Mouse (Mus musculus) limb, embryonic 14.5 days (tissue): ENCODE measurements at regions not wholly inside any gene's neighbourhood (a gene's known extent, or its start where the extent isn't known, plus 50 kb on each side); places are given as distances from the start of the nearest gene placed in this dataset.

Source experiments
- ATAC-seq: fragments of 200-750 bp; cut with Nextera tagmentation; 2 replicates; pipeline ENCODE4 v1.8.0; 2017; ENCODE audit warnings: low read depth, moderate number of reproducible peaks, moderate TSS enrichment; ENCODE audit not compliant: low FRiP score
- DNase-seq: peaks from one replicate; pipeline ENCODE4 v3.0.0-alpha.2; 2015; ENCODE audit warnings: low spot score
- H3K27ac ChIP-seq: fragments of 300-500 bp; sonication (generic); replicated peaks from 2 replicates; pipeline ENCODE4 v1.5.1; 2014; ENCODE audit warnings: low read depth, mild to moderate bottlenecking, low read length, moderate library complexity, mixed read lengths
- H3K27me3 ChIP-seq: fragments of 300-500 bp; sonication (generic); 2 replicates; pipeline ENCODE4 v1.6.1; 2014; ENCODE audit warnings: low read length, mixed read lengths; ENCODE audit not compliant: control insufficient read depth, insufficient read depth
- H3K36me3 ChIP-seq: fragments of 300-500 bp; sonication (generic); 2 replicates; pipeline ENCODE4 v1.6.1; 2014; ENCODE audit warnings: mild to moderate bottlenecking, low read length, moderate library complexity, mixed read lengths; ENCODE audit not compliant: control insufficient read depth, insufficient read depth
- H3K4me1 ChIP-seq: fragments of 300-500 bp; sonication (generic); 2 replicates; pipeline ENCODE4 v1.6.1; 2014; ENCODE audit warnings: antibody characterized with exemption, low read length, mixed read lengths; ENCODE audit not compliant: control insufficient read depth, insufficient read depth
- H3K4me2 ChIP-seq: fragments of 300-500 bp; sonication (generic); replicated peaks from 2 replicates; pipeline ENCODE4 v1.6.1; 2014; ENCODE audit warnings: low read depth, mild to moderate bottlenecking, low read length, moderate library complexity; ENCODE audit not compliant: severe bottlenecking
- H3K4me3 ChIP-seq: fragments of 300-500 bp; sonication (generic); replicated peaks from 2 replicates; pipeline ENCODE4 v1.5.1; 2014; ENCODE audit warnings: low read length
- H3K9ac ChIP-seq: fragments of 300-500 bp; sonication (generic); 2 replicates; pipeline ENCODE4 v1.6.1; 2014; ENCODE audit warnings: mild to moderate bottlenecking, low read depth, low read length, moderate library complexity; ENCODE audit not compliant: severe bottlenecking
- H3K9me3 ChIP-seq: fragments of 300-500 bp; sonication (generic); 2 replicates; pipeline ENCODE4 v1.6.1; 2016; ENCODE audit warnings: low read length; ENCODE audit not compliant: control insufficient read depth
- POLR2A ChIP-seq: fragments of 200-500 bp; IDR thresholded peaks from 2 replicates; pipeline ENCODE4 v1.8.0; 2012; ENCODE audit warnings: inconsistent platforms, mild to moderate bottlenecking, moderate library complexity, borderline replicate concordance; ENCODE audit not compliant: insufficient read depth, insufficient read length; ENCODE audit errors: extremely low read depth
- WGBS: fragments of 180-500 bp; shearing (Covaris S2); extraction: QIAGEN DNeasy Blood & Tissue Kit; methylation state at CpG from one replicate; pipeline ENCODE4 v1.1.7; 2014; 5-methylcytosine and 5-hydroxymethylcytosine counted together

- Histone ChIP-seq H3K4me1 (no peaks in the 10 kb centered on the region), H3K4me3 (no peak overlapping the region), H3K9ac (no peak overlapping the region), H3K27ac (no peak overlapping the region), H3K36me3 (no peaks in the 10 kb centered on the region), H3K27me3 (no peaks in the 10 kb centered on the region), H3K4me2 (no peak overlapping the region), H3K9me3 (no peaks in the 10 kb centered on the region)
- ATAC-seq (no peak), DNase-seq (no peak)
- TF ChIP-seq POLR2A: no peak
Measured at GRCm38 (mm10) chr14:71327621-71328020, 728.0 kb upstream of the Fam160b2 start.

GRCm38 (mm10) chr14:71326521-71327105 lies 727.0 kb upstream of the Fam160b2 start:
- Histone ChIP-seq H3K27ac (no peak overlapping the region), H3K4me1 (no peaks in the 10 kb centered on the region), H3K9ac (no peak overlapping the region), H3K4me2 (no peak overlapping the region), H3K4me3 (no peak overlapping the region), H3K27me3 (no peaks in the 10 kb centered on the region), H3K9me3 (no peaks in the 10 kb centered on the region), H3K36me3 (no peaks in the 10 kb centered on the region)
- no peak for TF ChIP-seq POLR2A
- 86% methylated on average over 2 of the region's 2 CpGs for WGBS
- no peak for ATAC-seq
- DNase-seq: no peak

- Histone ChIP-seq H3K36me3 (no peaks in the 10 kb centered on the region), H3K27me3 (no peaks in the 10 kb centered on the region), H3K4me3 (no peak overlapping the region), H3K27ac (no peak overlapping the region), H3K4me2 (no peak overlapping the region), H3K4me1 (no peaks in the 10 kb centered on the region), H3K9me3 (no peaks in the 10 kb centered on the region), H3K9ac (no peak overlapping the region)
- no peak for TF ChIP-seq POLR2A
- DNase-seq (no peak), ATAC-seq (no peak)
- WGBS: 74% methylated on average over 3 of the region's 3 CpGs
Measured at GRCm38 (mm10) chr14:71315228-71315627, 715.6 kb upstream of the Fam160b2 start.

- 64% methylated on average over 5 of the region's 6 CpGs for WGBS
- H3K9me3 ChIP-seq: no peaks in the 10 kb centered on the region
- TF ChIP-seq POLR2A: no peak
- H3K27me3 ChIP-seq: no peaks in the 10 kb centered on the region
- no peak for ATAC-seq
- no peak for DNase-seq
- no peak overlapping the region for H3K9ac ChIP-seq
- no peak overlapping the region for H3K27ac ChIP-seq
- H3K36me3 ChIP-seq: no peaks in the 10 kb centered on the region
- no peak overlapping the region for H3K4me3 ChIP-seq
- H3K4me2 ChIP-seq: no peak overlapping the region
- H3K4me1 ChIP-seq: no peaks in the 10 kb centered on the region
Measured at GRCm38 (mm10) chr14:71299755-71300154, 700.1 kb upstream of the Fam160b2 start.

GRCm38 (mm10) chr14:71281568-71281967 lies 681.9 kb upstream of the Fam160b2 start:
- H3K9me3 ChIP-seq: no peaks in the 10 kb centered on the region
- H3K9ac ChIP-seq: no peak overlapping the region
- DNase-seq: no peak
- H3K36me3 ChIP-seq: no peaks in the 10 kb centered on the region
- WGBS: 87% methylated on average over 14 of the region's 14 CpGs
- no peak for TF ChIP-seq POLR2A
- no peak overlapping the region for H3K4me3 ChIP-seq
- H3K4me1 ChIP-seq: 0 out of 2 replicates have a peak, but pooled peaks cover 2% of the 10 kb centered on the region
- H3K27me3 ChIP-seq: no peaks in the 10 kb centered on the region
- no peak for ATAC-seq
- H3K27ac ChIP-seq: no peak overlapping the region
- H3K4me2 ChIP-seq: no peak overlapping the region
